Mouse (Mus musculus) liver, adult 2 months (tissue): ENCODE data around the gene Col6a6. TPM values are rescaled to one million over a fixed set of nuclear protein-coding genes. Genes with fewer than 3 reads are reported as not detected.
"Not testable (repeated sequence)": the region's sequence is repeated elsewhere in the genome, so short reads cannot be mapped to it uniquely, and the experiment has no call there.

Experiments used
- DNase-seq: peaks from one replicate; pipeline ENCODE4 v3.0.0-alpha.2; 2011; ENCODE audit warnings: low read depth, low spot score; ENCODE audit errors: extremely low read depth
- H3K27ac ChIP-seq: fragments of 200-500 bp; replicated peaks from 2 replicates; pipeline ENCODE4 v1.5.1; 2012; ENCODE audit warnings: low read depth, mild to moderate bottlenecking, control low read depth, inconsistent platforms, low read length; ENCODE audit not compliant: insufficient read depth
- H3K27me3 ChIP-seq: fragments of 200-500 bp; 2 replicates; pipeline ENCODE4 v1.6.1; 2012; ENCODE audit warnings: mild to moderate bottlenecking, moderate library complexity, low read length, inconsistent platforms; ENCODE audit not compliant: control insufficient read depth, insufficient read depth
- H3K36me3 ChIP-seq: fragments of 200-500 bp; 2 replicates; pipeline ENCODE4 v1.6.1; 2012; ENCODE audit warnings: low read length, inconsistent platforms; ENCODE audit not compliant: control insufficient read depth, insufficient read depth
- H3K4me1 ChIP-seq: fragments of 200-500 bp; 2 replicates; pipeline ENCODE4 v1.6.1; 2011; ENCODE audit warnings: low read length; ENCODE audit not compliant: control insufficient read depth, insufficient read depth
- H3K4me3 ChIP-seq: fragments of 200-500 bp; 2 replicates; pipeline ENCODE4 v1.5.1; 2011; ENCODE audit warnings: low read depth, mild to moderate bottlenecking, control low read depth, low read length, moderate library complexity; ENCODE audit not compliant: insufficient read depth
- H3K79me2 ChIP-seq: fragments of 200-500 bp; 2 replicates; pipeline ENCODE4 v1.6.1; 2012; ENCODE audit warnings: inconsistent platforms, mild to moderate bottlenecking, low read length, moderate library complexity; ENCODE audit not compliant: control insufficient read depth, insufficient read depth
- H3K9ac ChIP-seq: fragments of 200-500 bp; 2 replicates; pipeline ENCODE4 v1.6.1; 2012; ENCODE audit warnings: low read depth, mild to moderate bottlenecking, control low read depth, inconsistent platforms, low read length
- CTCF ChIP-seq: fragments of 200-500 bp; IDR thresholded peaks from 2 replicates; pipeline ENCODE4 v1.5.1; 2011; ENCODE audit warnings: low read depth, low read length, control low read depth
- POLR2A ChIP-seq: fragments of 200-500 bp; IDR thresholded peaks from 2 replicates; pipeline ENCODE4 v1.6.1; 2011; ENCODE audit warnings: low read length, control low read depth; ENCODE audit not compliant: insufficient read depth; ENCODE audit errors: extremely low read depth
- WGBS: fragments of 180-500 bp; shearing (Covaris S2); methylation state at CpG from one replicate; pipeline ENCODE4 v1.1.7; 2018; 5-methylcytosine and 5-hydroxymethylcytosine counted together
- polyA plus RNA-seq: library from polyadenylated mRNA; depleted of rRNA; stranded (reverse); fragments of >200 nt; gene quantifications from 2 replicates; pipeline ENCODE4 v1.2.3, GENCODE M21; 2012
- total RNA-seq: library from RNA; depleted of rRNA; stranded (reverse); fragments of >200 nt; gene quantifications from 2 replicates; pipeline ENCODE4 v1.2.3, GENCODE M21; 2014

Gene Col6a6
- total and polyA plus RNA-seq, 2 experiments: 0.06 to 0.09 TPM

GRCm38 (mm10) chr9:105851011-105851410 is 23.1 kb upstream of the Col6a6 start:
- no peak for DNase-seq
- Histone ChIP-seq H3K36me3 (no peaks in the 10 kb centered on the region), H3K4me3 (no peak overlapping the region), H3K27me3 (no peaks in the 10 kb centered on the region), H3K27ac (no peak overlapping the region), H3K9ac (no peak overlapping the region), H3K4me1 (no peaks in the 10 kb centered on the region), H3K79me2 (no peaks in the 10 kb centered on the region)
- 82% methylated on average over 3 of the region's 3 CpGs for WGBS
- TF ChIP-seq POLR2A: no peak
- TF ChIP-seq CTCF: no peak

DNA sequence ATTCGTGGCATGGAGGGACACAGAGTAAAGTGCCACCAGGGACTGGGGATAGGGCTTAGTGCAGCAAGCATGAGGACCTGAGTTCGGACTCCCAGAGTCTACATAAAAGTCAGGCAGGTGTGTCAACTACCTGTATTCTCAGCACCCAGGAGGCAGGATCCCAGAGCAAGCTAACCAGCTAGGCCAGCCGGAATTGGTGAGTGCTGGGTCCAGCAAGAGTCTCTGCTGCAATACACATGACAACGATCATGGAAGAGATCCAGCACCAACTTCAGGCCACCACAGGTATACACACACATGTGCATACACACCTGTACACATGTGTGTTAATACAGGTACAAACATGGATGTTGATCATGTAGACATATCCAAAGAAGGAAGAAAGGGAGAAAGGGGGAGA is 20.4 kb upstream of the Col6a6 start:
- H3K79me2 ChIP-seq: no peaks in the 10 kb centered on the region
- H3K4me3 ChIP-seq: no peak overlapping the region
- no peak overlapping the region for H3K9ac ChIP-seq
- no peak overlapping the region for H3K27ac ChIP-seq
- TF ChIP-seq POLR2A (no peak), CTCF (no peak)
- WGBS: 73% methylated on average over 4 of the region's 4 CpGs
- DNase-seq: no peak
- H3K4me1 ChIP-seq: no peaks in the 10 kb centered on the region
- no peaks in the 10 kb centered on the region for H3K36me3 ChIP-seq
- H3K27me3 ChIP-seq: no peaks in the 10 kb centered on the region

DNA sequence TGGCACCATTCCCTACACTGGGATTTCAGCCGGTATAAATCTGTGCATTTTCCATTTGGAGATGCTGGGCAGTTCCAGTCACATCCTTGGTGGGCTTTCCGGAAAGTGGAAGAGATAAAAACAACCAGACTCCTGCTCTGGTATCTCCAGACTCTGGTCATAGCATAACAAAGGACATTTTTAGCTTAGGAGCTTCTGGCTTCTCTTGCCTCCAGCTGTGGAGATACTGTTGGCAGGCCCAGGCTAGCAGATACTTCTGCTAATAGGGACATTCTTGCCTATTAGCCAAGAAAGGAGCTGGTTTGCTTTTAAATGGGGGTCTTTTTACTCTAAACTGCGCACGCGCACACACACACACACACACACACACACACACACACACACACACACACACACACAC is 19.3 kb upstream of the Col6a6 start:
- TF ChIP-seq CTCF: no peak
- no peak for TF ChIP-seq POLR2A
- no peaks in the 10 kb centered on the region for H3K79me2 ChIP-seq
- H3K36me3 ChIP-seq: no peaks in the 10 kb centered on the region
- no peaks in the 10 kb centered on the region for H3K27me3 ChIP-seq
- WGBS: 85% methylated on average over 5 of the region's 5 CpGs
- H3K27ac ChIP-seq: no peak overlapping the region
- H3K4me1 ChIP-seq: no peaks in the 10 kb centered on the region
- no peak overlapping the region for H3K4me3 ChIP-seq
- no peak overlapping the region for H3K9ac ChIP-seq
- DNase-seq: no peak

- not testable (repeated sequence) for H3K27me3 ChIP-seq, DNase-seq, H3K4me1 ChIP-seq, H3K36me3 ChIP-seq, H3K4me3 ChIP-seq, H3K27ac ChIP-seq, H3K9ac ChIP-seq, H3K79me2 ChIP-seq
- 54% methylated on average over 5 of the region's 5 CpGs for WGBS
These were observed 13.4 kb upstream of the Col6a6 start for GRCm38 (mm10) chr9:105841386-105841785.

DNA sequence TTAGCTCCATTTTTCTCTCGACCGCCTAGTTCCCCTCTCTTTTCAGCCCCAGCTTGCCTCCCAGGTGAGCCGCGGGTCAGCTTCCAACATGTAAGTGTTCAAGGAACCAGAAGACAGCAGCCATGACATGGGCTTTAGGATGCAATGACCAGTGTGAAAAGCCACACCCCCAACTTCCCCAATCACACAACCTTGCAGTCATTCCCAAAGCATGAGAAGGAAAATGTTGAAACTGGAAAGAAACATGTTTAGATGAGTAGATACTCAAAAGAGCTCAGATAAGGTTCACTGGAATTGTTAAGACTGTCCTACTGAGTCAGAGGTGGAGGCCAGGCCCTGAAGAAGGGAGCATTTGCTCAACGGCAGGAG is 11.2 kb upstream of the Col6a6 start:
- H3K79me2 ChIP-seq: no peaks in the 10 kb centered on the region
- H3K27ac ChIP-seq: no peak overlapping the region
- no peak overlapping the region for H3K9ac ChIP-seq
- H3K36me3 ChIP-seq: no peaks in the 10 kb centered on the region
- TF ChIP-seq CTCF: no peak
- no peak for TF ChIP-seq POLR2A
- no peaks in the 10 kb centered on the region for H3K27me3 ChIP-seq
- WGBS: 92% methylated on average over 5 of the region's 5 CpGs
- no peak overlapping the region for H3K4me3 ChIP-seq
- no peaks in the 10 kb centered on the region for H3K4me1 ChIP-seq
- no peak for DNase-seq

DNA sequence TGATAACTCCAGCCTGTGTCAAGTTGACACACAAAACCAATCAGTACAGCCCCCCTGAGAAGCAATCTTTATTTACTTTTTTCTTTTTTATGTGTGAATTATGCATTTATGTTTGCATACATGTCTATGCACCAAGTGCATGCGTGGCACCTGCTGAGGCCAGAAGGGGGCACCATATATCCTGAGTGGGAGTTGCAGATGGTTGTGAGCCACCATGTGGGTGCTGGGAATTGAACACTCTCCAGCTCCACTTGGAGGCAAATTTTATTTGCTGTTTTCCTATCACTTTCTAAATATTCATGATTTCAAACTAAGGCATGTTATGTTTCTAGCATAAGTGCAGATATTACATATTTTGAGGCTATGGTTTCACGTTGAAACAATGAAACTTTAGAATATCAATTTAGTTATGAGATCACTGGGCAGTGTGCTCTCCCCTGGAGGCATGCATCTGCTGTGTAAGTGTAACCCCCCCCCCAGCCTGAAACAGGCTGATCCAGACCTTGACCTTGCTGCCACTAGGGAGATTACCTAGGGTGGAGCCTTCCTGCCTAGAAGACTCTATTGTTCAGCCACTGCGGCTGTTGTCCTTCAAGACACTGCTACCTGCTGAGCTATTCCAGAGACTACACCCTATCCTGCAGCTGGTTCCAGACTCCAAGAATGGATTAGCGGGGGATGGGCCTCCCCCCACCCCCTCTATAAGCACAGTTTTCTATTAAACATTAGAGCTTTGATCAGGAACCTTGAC is 10.6 kb upstream of the Col6a6 start:
- Histone ChIP-seq H3K27me3 (no peaks in the 10 kb centered on the region), H3K9ac (no peak overlapping the region), H3K4me1 (no peaks in the 10 kb centered on the region), H3K27ac (no peak overlapping the region), H3K4me3 (no peak overlapping the region), H3K79me2 (no peaks in the 10 kb centered on the region), H3K36me3 (no peaks in the 10 kb centered on the region)
- no peak for DNase-seq
- TF ChIP-seq POLR2A: no peak
- peak; percentile 9; the same call in 1 of the 2 replicates for TF ChIP-seq CTCF
- 92% methylated on average over 4 of the region's 4 CpGs for WGBS
